Mouse (Mus musculus) midbrain, embryonic 11.5 days (tissue): ENCODE measurements around the gene Dpy19l3. TPM values are rescaled to one million over a fixed set of nuclear protein-coding genes. Genes with fewer than 3 reads are reported as not detected.

Experiments used
- ATAC-seq: fragments of 200-750 bp; cut with Nextera tagmentation; 2 replicates; pipeline ENCODE4 v1.8.0; 2017; ENCODE audit warnings: moderate TSS enrichment, moderate library complexity; ENCODE audit not compliant: low FRiP score
- DNase-seq: peaks from one replicate; pipeline ENCODE4 v3.0.0; 2015; ENCODE audit warnings: low spot score; ENCODE audit errors: missing footprints
- H3K27ac ChIP-seq: fragments of 300-500 bp; sonication (generic); 2 replicates; pipeline ENCODE4 v1.5.1; 2014; ENCODE audit warnings: low read depth, low read length
- H3K27me3 ChIP-seq: fragments of 300-500 bp; sonication (generic); 2 replicates; pipeline ENCODE4 v1.6.1; 2014; ENCODE audit warnings: mild to moderate bottlenecking, low read length, moderate library complexity, mixed read lengths; ENCODE audit not compliant: control insufficient read depth, insufficient read depth
- H3K36me3 ChIP-seq: fragments of 300-500 bp; sonication (generic); 2 replicates; pipeline ENCODE4 v1.6.1; 2014; ENCODE audit warnings: mild to moderate bottlenecking, low read length, moderate library complexity, mixed read lengths; ENCODE audit not compliant: control insufficient read depth, insufficient read depth
- H3K4me1 ChIP-seq: fragments of 300-500 bp; sonication (generic); 2 replicates; pipeline ENCODE4 v1.6.1; 2014; ENCODE audit warnings: low read length; ENCODE audit not compliant: control insufficient read depth, insufficient read depth
- H3K4me2 ChIP-seq: fragments of 300-500 bp; sonication (generic); 2 replicates; pipeline ENCODE4 v1.6.1; 2014; ENCODE audit warnings: mild to moderate bottlenecking, moderate library complexity
- H3K4me3 ChIP-seq: fragments of 300-500 bp; sonication (generic); 2 replicates; pipeline ENCODE4 v1.5.1; 2014; ENCODE audit warnings: low read depth, low read length
- H3K9ac ChIP-seq: fragments of 300-500 bp; sonication (generic); 2 replicates; pipeline ENCODE4 v1.6.1; 2014; ENCODE audit warnings: low read length
- H3K9me3 ChIP-seq: fragments of 300-500 bp; sonication (generic); 2 replicates; pipeline ENCODE4 v1.6.1; 2016; ENCODE audit warnings: low read length; ENCODE audit not compliant: control insufficient read depth
- WGBS: fragments of 180-500 bp; shearing (Covaris S2); extraction: QIAGEN DNeasy Blood & Tissue Kit; methylation state at CpG from one replicate; pipeline ENCODE4 v1.1.7; 2014; 5-methylcytosine and 5-hydroxymethylcytosine counted together
- polyA plus RNA-seq: library from polyadenylated mRNA; unstranded; fragments of >200 nt; fragmentation: Nextera tagmentation; extraction: Ambion mirVana; gene quantifications from 2 replicates; pipeline ENCODE4 v1.2.1, GENCODE M21; 2014

The Dpy19l3 gene
- 37.2 and 38.5 TPM in 2 replicates for polyA plus RNA-seq

GRCm38 (mm10) chr7:35754033-35754885, at the start of gene Dpy19l3:
Gene Dpy19l3, minus strand, starts transcription at chr7:35754454.
- Histone ChIP-seq H3K4me3 (peak within 1 kb of the TSS; percentile 87), H3K4me2 (peak within 1 kb of the TSS; percentile 95), H3K36me3 (peaks cover 3% of the 10 kb centered on the region; the same call in 1 of the 2 replicates), H3K9me3 (no peaks in the 10 kb centered on the region), H3K9ac (peak within 1 kb of the TSS; percentile 81), H3K4me1 (peaks cover 6% of the 10 kb centered on the region; the same call in 1 of the 2 replicates), H3K27ac (peak within 1 kb of the TSS; percentile 30; the same call in 1 of the 2 replicates), H3K27me3 (no peaks in the 10 kb centered on the region)
- under 1% methylated on average over 59 of the region's 70 CpGs for WGBS
- ATAC-seq (peak; percentile 98), DNase-seq (peak; percentile 99)

GRCm38 (mm10) chr7:35802906-35803595, 48.8 kb upstream of the Dpy19l3 start, which contains the start of gene Zfp507:
Gene Zfp507, minus strand, starts transcription at chr7:35803003.
- 21% methylated on average over 26 of the region's 26 CpGs for WGBS
- Histone ChIP-seq H3K4me3 (peak within 1 kb of the TSS; percentile 89), H3K27me3 (no peaks in the 10 kb centered on the region), H3K4me2 (peak within 1 kb of the TSS; percentile 84), H3K36me3 (peaks cover 4% of the 10 kb centered on the region), H3K27ac (peak within 1 kb of the TSS; percentile 79), H3K9ac (peak within 1 kb of the TSS; percentile 98), H3K4me1 (peaks cover 3% of the 10 kb centered on the region; the same call in 1 of the 2 replicates), H3K9me3 (no peaks in the 10 kb centered on the region)
- ATAC-seq: peak; percentile 97
- peak; percentile 99 for DNase-seq

GRCm38 (mm10) chr7:35802201-35802905, 48.1 kb upstream of the Dpy19l3 start:
- ATAC-seq: peak; percentile 88
- under 1% methylated on average over 42 of the region's 49 CpGs for WGBS
- H3K4me2 ChIP-seq: peak overlapping the region; percentile 84
- H3K27ac ChIP-seq: peak overlapping the region; percentile 79
- H3K9me3 ChIP-seq: no peaks in the 10 kb centered on the region
- peaks cover 8% of the 10 kb centered on the region for H3K36me3 ChIP-seq
- peak overlapping the region; percentile 98 for H3K9ac ChIP-seq
- peak; percentile 93 for DNase-seq
- peaks cover 3% of the 10 kb centered on the region; the same call in 1 of the 2 replicates for H3K4me1 ChIP-seq
- H3K27me3 ChIP-seq: no peaks in the 10 kb centered on the region
- H3K4me3 ChIP-seq: peak overlapping the region; percentile 89

- H3K9ac ChIP-seq: no peak overlapping the region
- DNase-seq (no peak), ATAC-seq (no peak)
- peaks cover 24% of the 10 kb centered on the region for H3K36me3 ChIP-seq
- no peak overlapping the region for H3K27ac ChIP-seq
- H3K9me3 ChIP-seq: no peaks in the 10 kb centered on the region
- H3K27me3 ChIP-seq: no peaks in the 10 kb centered on the region
- no peak overlapping the region for H3K4me3 ChIP-seq
- WGBS: 83% methylated on average over 7 of the region's 7 CpGs
- H3K4me2 ChIP-seq: no peak overlapping the region
- no peaks in the 10 kb centered on the region for H3K4me1 ChIP-seq
These were observed 41.9 kb upstream of the Dpy19l3 start for GRCm38 (mm10) chr7:35796123-35796522.

DNA sequence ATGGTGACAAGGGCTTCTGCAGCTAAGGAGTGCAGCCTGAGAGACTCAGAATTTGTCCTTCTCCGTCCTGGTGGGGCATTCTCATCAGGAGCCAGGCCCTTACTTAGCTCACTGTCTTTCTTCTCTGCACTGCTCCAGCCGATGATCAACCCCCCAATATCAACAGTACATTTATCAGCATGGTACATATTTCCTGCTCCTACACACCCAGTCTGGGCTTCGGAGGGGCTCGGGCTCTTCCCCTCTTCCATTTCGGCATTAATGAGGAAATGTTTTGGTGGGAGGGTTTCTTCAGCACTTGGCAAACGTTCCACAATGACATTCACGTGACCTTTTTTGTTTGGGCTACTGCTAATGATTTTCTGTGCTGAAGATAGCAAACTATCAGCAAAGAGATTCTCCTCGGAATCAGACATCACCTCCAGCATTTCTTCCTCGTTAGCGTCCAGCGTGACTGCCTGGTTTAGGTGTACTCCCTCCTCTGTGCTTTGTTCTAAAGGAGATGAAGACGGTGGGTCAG, 40.0 kb upstream of the Dpy19l3 start:
- no peaks in the 10 kb centered on the region for H3K4me1 ChIP-seq
- no peak overlapping the region for H3K4me3 ChIP-seq
- WGBS: 92% methylated on average over 12 of the region's 12 CpGs
- no peak for DNase-seq
- H3K36me3 ChIP-seq: peaks cover 23% of the 10 kb centered on the region
- ATAC-seq: no peak
- H3K27ac ChIP-seq: no peak overlapping the region
- H3K4me2 ChIP-seq: no peak overlapping the region
- no peaks in the 10 kb centered on the region for H3K27me3 ChIP-seq
- no peaks in the 10 kb centered on the region for H3K9me3 ChIP-seq
- no peak overlapping the region for H3K9ac ChIP-seq

GRCm38 (mm10) chr7:35792150-35792848, 38.0 kb upstream of the Dpy19l3 start:
- Histone ChIP-seq H3K4me3 (no peak overlapping the region), H3K9ac (no peak overlapping the region), H3K9me3 (no peaks in the 10 kb centered on the region), H3K4me2 (no peak overlapping the region), H3K36me3 (peaks cover 18% of the 10 kb centered on the region), H3K4me1 (no peaks in the 10 kb centered on the region), H3K27ac (no peak overlapping the region), H3K27me3 (no peaks in the 10 kb centered on the region)
- WGBS: 91% methylated on average over 12 of the region's 12 CpGs
- ATAC-seq (no peak), DNase-seq (peak; percentile 41)

DNA sequence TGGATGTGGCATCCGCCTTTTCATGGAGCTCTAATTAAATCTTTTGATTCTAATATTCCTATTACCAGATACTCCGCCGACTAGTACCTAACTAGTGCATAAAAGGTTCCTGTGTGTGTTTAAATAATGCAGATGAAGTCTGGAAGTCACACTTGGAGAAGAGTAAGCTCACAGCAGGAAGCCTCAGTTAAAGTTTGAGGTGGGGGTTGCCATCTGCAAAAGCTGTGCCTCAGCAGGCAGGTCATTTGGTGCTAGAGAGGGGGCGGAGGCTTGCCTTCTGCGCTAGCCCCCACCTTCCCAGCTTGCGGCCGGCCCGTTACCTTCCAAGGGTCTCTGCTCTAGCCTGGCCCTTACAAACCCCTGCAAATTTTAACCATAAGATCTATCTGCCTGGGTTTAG, 36.7 kb upstream of the Dpy19l3 start:
- Histone ChIP-seq H3K36me3 (peaks cover 22% of the 10 kb centered on the region), H3K9ac (no peak overlapping the region), H3K9me3 (no peaks in the 10 kb centered on the region), H3K4me1 (no peaks in the 10 kb centered on the region), H3K27ac (no peak overlapping the region), H3K27me3 (no peaks in the 10 kb centered on the region), H3K4me3 (no peak overlapping the region), H3K4me2 (no peak overlapping the region)
- 84% methylated on average over 8 of the region's 8 CpGs for WGBS
- ATAC-seq (no peak), DNase-seq (no peak)

DNA sequence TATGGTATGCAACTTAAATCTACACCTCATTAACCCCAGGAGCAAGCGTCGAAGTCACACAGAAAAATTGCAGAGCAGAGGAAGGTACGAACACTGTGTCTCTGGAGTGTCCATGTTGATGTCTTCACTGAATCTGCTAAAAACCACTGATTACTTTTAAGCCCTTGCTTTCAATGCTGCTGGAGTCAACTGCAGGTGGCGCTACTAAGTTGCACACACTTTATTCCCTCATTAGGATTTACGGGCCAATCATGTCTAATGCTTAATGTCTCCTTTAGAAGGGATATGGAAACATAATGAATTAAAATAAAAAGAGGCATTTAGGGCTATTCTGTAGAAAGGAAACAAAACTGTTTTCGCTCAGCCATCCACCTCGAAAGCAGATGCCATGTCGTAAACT, 35.9 kb upstream of the Dpy19l3 start:
- Histone ChIP-seq H3K4me3 (no peak overlapping the region), H3K27me3 (no peaks in the 10 kb centered on the region), H3K27ac (no peak overlapping the region), H3K4me2 (no peak overlapping the region), H3K4me1 (no peaks in the 10 kb centered on the region), H3K9me3 (no peaks in the 10 kb centered on the region), H3K36me3 (peaks cover 19% of the 10 kb centered on the region), H3K9ac (no peak overlapping the region)
- 90% methylated on average over 8 of the region's 8 CpGs for WGBS
- ATAC-seq: no peak
- DNase-seq: no peak
